Mouse (Mus musculus): Measurements from ENCODE around the gene Olfr49. TPM values are rescaled to one million over a fixed set of nuclear protein-coding genes. Genes with fewer than 3 reads are reported as not detected.

Gene Olfr49
- total RNA-seq, 2 experiments from 2014 or later = not detected

GRCm38 (mm10) chr14:54261386-54261785 lies 23.4 kb downstream of the Olfr49 start:
- DNase-seq = no peak

- no peak for DNase-seq
Measured at GRCm38 (mm10) chr14:54260196-54260595, 24.5 kb downstream of the Olfr49 start.

DNA sequence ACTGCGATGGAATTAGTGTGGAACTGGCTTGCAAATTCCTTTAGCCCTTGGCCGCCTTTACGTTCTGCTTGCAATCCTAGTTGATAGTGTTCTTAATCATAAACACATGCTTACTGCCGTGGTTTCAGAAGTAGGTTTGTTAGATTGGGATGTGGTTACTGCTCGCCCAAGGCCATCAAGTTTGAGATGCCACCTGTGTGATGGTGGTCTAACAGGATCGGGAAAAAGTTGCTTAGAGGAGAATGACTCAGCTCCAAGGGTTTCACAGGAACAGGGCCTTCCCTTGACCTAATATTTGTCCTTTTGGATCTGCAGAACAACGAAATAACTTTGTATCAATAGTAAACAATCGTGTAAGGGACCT lies 25.0 kb downstream of the Olfr49 start:
- no peak for DNase-seq

- peak; percentile 94 for DNase-seq
Measured at GRCm38 (mm10) chr14:54259003-54259721, 25.6 kb downstream of the Olfr49 start.

- no peak for DNase-seq
Measured at GRCm38 (mm10) chr14:54258131-54258670, 26.5 kb downstream of the Olfr49 start.

DNA sequence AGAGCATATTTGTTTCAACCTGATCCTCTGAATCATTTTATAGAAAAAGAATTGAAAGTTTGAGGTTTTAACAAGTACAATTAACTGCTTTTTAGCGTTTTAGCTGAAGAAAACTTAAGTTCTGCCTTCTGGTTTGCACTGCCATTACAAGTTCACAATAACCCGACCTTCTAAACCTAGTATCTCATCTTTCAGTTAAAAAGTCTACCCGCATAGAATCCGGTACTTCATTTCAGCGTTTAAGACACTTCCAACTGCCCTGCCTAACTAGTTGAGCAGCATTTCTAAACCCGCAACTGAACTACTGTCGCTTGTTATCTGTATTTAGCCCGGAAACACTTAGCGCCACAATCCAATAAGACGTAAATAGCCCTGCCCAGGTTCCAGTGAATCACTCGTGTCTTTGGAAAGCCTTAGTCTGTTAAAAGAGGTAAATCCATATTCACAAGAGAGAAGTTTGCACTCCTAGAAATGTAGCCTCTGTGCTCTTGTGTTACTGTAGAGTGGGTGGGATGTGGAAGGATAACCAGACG lies 30.0 kb downstream of the Olfr49 start:
- DNase-seq = no peak

DNA sequence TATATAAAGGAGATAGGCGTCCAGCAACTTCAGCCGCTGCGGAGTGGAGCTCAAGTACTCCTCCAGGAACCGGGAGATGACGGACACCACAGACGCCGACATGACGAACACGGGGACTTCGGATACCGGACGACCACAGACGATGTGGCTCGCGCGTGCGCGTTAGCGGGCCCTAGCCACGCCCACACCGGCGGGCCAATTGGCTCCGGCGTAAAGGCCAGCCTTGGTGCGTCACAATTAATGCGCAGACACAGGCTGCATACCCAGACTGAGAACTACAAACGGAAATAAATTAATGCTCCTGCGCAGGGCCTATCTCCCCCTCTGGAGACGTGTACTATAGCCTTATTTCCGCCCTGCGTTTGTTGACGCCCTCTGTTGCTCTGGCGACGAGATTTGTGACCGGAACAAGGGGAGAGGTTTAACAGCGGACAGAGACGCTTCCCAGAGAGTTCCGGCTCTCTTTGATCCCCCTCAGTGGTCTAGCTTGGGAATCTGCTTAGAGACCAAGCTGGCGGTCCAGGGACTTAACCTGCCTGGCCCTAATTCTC lies 30.9 kb downstream of the Olfr49 start, which contains the start of the genes Dad1 and Abhd4:
Gene Dad1 (minus strand): TSS at position 364 of the 551 bp plus-strand sequence.
Gene Abhd4 (plus strand): TSS at position 448 of the 551 bp plus-strand sequence.
- DNase-seq = peak; percentile 98

- DNase-seq = no peak
Measured at GRCm38 (mm10) chr14:54250122-54250521, 34.6 kb downstream of the Olfr49 start.

- DNase-seq = no peak
Measured at GRCm38 (mm10) chr14:54249326-54249725, 35.4 kb downstream of the Olfr49 start.

- DNase-seq = no peak
Measured at GRCm38 (mm10) chr14:54246232-54246631, 38.5 kb downstream of the Olfr49 start.

GRCm38 (mm10) chr14:54244183-54244582 lies 40.6 kb downstream of the Olfr49 start:
- DNase-seq = no peak

- no peak for DNase-seq
Measured at GRCm38 (mm10) chr14:54240542-54240941, 44.2 kb downstream of the Olfr49 start.

DNA sequence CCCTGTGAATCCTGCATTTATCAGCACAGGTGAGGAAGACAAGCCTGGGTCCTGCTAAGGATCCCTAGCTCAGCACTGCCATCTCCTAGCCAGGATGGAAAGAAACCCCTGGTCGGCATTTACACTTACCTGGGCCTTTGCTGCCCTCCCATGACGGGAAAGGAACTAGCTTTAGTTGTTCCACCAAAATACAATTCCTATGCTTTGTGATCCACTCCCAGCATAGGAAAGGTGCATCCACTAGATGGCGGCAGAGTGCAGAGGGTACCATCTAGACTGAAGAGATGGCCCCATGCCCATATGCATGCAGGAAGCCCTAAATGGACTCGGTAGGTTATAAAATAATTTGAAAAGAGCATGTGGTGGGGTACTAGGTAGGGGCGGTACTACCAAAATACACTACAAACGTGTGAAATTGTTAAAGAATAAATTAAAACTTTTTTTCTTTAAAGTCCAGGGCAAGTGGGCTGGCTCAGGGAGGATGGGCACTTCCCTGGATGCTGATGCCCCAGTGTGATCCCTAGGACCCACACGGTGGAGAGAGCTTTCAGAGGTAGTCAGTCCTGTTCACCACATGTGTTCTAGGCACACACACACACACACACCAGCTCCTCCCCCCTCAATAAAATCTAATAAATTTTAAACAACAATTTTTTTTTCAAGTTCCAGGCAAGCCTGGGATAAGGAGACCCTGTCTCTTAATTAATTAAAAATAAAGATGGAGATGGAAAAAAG lies 45.6 kb downstream of the Olfr49 start:
- DNase-seq = peak; percentile 89

- DNase-seq = no peak
Measured at GRCm38 (mm10) chr14:54236881-54237280, 47.9 kb downstream of the Olfr49 start.

- DNase-seq = no peak
Measured at GRCm38 (mm10) chr14:54235825-54236540, 48.8 kb downstream of the Olfr49 start.

DNA sequence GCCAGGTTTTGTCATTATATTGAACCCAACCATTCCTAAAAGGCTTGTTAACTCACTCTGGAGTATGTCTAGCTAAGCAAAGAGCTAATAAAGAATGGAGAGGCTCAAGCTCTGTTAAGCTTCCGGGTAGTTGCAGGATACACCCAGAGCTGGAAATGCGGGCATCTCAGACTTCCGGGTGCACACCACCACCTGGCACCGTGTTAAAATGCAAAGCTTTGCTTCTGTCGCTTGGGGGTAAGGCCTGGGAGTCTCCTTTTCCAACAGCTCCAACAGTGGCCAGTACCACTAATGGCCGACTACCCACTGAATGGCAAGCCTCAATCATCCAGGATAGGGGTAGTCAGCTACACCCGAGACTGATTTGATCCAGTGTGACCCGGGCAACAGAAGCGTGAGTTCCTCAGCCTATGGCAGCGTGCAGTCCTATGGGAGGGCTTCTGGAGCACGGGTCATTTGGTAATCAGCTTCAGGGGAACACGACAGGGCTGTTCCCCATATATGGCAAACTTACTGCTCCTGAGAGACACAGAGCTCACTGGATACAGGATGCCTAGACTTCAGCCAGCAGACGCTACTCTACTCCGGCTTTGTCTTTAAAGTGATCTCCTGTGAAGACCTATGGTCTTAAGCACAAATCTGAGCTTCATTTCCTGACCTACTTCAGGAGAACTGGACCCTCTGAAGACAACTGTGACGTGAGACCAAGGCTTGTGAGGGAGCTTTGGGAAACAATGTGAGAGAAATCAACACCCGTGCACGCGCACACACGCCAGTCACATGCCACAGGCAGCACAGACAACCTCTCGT lies 50.3 kb downstream of the Olfr49 start:
- no peak for DNase-seq

- no peak for DNase-seq
Measured at GRCm38 (mm10) chr14:54233559-54234143, 51.1 kb downstream of the Olfr49 start.

GRCm38 (mm10) chr14:54232811-54233558 lies 51.8 kb downstream of the Olfr49 start:
- no peak for DNase-seq

- no peak for DNase-seq
Measured at GRCm38 (mm10) chr14:54232143-54232542, 52.6 kb downstream of the Olfr49 start.
